Mouse (Mus musculus) testis, adult 2 months (tissue): ENCODE results near the gene Arcn1.

Source experiments
- CTCF ChIP-seq: fragments of 200-500 bp; IDR thresholded peaks from 2 replicates; pipeline ENCODE4 v1.5.1; 2012; ENCODE audit warnings: low read depth, mild to moderate bottlenecking, inconsistent platforms, low read length, moderate library complexity; ENCODE audit not compliant: control insufficient read depth, insufficient read depth, insufficient replicate concordance
- POLR2A ChIP-seq: fragments of 200-500 bp; IDR thresholded peaks from 2 replicates; pipeline ENCODE4 v1.6.1; 2012; ENCODE audit warnings: low read depth, mild to moderate bottlenecking, inconsistent platforms, low read length, moderate library complexity; ENCODE audit not compliant: control insufficient read depth

DNA sequence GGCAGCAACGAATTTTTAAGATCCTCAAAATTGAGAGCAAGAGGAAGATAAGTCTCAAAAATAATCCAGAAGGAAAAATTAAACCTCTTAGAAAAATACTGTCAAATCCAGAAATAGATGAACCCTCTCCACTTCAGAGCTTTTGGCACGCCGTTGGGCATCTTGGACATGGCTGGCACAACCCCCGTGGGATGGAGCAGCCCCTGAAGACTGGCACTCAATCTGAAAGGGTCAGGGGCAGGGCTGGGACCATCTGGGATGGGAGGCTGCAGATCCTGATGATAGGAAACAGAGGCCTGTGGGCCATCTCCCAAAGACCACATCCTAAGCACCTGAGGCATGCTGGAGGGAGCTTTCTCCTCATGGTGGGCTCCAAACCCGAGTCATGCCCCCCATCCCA is 57.4 kb downstream of the Arcn1 start:
- TF ChIP-seq CTCF (no peak), POLR2A (no peak)
